Mouse (Mus musculus) midbrain, embryonic 12.5 days (tissue): ENCODE results near the gene Nid1. TPM values are rescaled to one million over a fixed set of nuclear protein-coding genes. Genes with fewer than 3 reads are reported as not detected.

Experiments used
- ATAC-seq: fragments of 200-750 bp; cut with Nextera tagmentation; 2 replicates; pipeline ENCODE4 v1.8.0; 2017; ENCODE audit warnings: low read depth, moderate TSS enrichment, moderate library complexity; ENCODE audit not compliant: low FRiP score
- H3K27ac ChIP-seq: fragments of 300-500 bp; sonication (generic); replicated peaks from 2 replicates; pipeline ENCODE4 v1.5.1; 2016; ENCODE audit warnings: mild to moderate bottlenecking
- H3K27me3 ChIP-seq: fragments of 300-500 bp; sonication (generic); 2 replicates; pipeline ENCODE4 v1.6.1; 2016; ENCODE audit warnings: mild to moderate bottlenecking
- H3K36me3 ChIP-seq: fragments of 300-500 bp; sonication (generic); 2 replicates; pipeline ENCODE4 v1.6.1; 2016
- H3K4me1 ChIP-seq: fragments of 300-500 bp; sonication (generic); 2 replicates; pipeline ENCODE4 v1.6.1; 2016
- H3K4me2 ChIP-seq: fragments of 300-500 bp; sonication (generic); replicated peaks from 2 replicates; pipeline ENCODE4 v1.6.1; 2016; ENCODE audit warnings: mild to moderate bottlenecking, moderate library complexity
- H3K4me3 ChIP-seq: fragments of 300-500 bp; sonication (generic); 2 replicates; pipeline ENCODE4 v1.5.1; 2016; ENCODE audit warnings: mild to moderate bottlenecking
- H3K9ac ChIP-seq: fragments of 300-500 bp; sonication (generic); replicated peaks from 2 replicates; pipeline ENCODE4 v1.6.1; 2016; ENCODE audit warnings: mild to moderate bottlenecking, moderate library complexity
- H3K9me3 ChIP-seq: fragments of 300-500 bp; sonication (generic); 2 replicates; pipeline ENCODE4 v1.6.1; 2016; ENCODE audit warnings: mild to moderate bottlenecking
- WGBS: fragments of 180-500 bp; shearing (Covaris S2); methylation state at CpG from one replicate; pipeline ENCODE4 v1.1.7; 2016; 5-methylcytosine and 5-hydroxymethylcytosine counted together
- polyA plus RNA-seq: library from polyadenylated mRNA; unstranded; fragments of >200 nt; fragmentation: Nextera tagmentation; extraction: Ambion mirVana; gene quantifications from 2 replicates; pipeline ENCODE4 v1.2.1, GENCODE M21; 2016

Nid1 gene
- polyA plus RNA-seq, 1 experiment from 2014 or later = 51.8 TPM

- no peak overlapping the region for H3K9ac ChIP-seq
- no peaks in the 10 kb centered on the region for H3K9me3 ChIP-seq
- no peaks in the 10 kb centered on the region for H3K27me3 ChIP-seq
- 76% methylated on average over 16 of the region's 16 CpGs for WGBS
- peak; percentile 42; the same call in 1 of the 2 replicates for ATAC-seq
- no peak overlapping the region for H3K4me2 ChIP-seq
- no peak overlapping the region for H3K4me3 ChIP-seq
- no peaks in the 10 kb centered on the region for H3K36me3 ChIP-seq
- H3K27ac ChIP-seq = 0 out of 2 replicates have a peak overlapping the region, but pooled peaks have one; percentile 25
- peaks cover 16% of the 10 kb centered on the region; the same call in 1 of the 2 replicates for H3K4me1 ChIP-seq
These were observed 44.7 kb downstream of the Nid1 start for GRCm38 (mm10) chr13:13481875-13482674.

- Histone ChIP-seq H3K9ac (no peak overlapping the region), H3K4me1 (peaks cover 16% of the 10 kb centered on the region; the same call in 1 of the 2 replicates), H3K4me3 (no peak overlapping the region), H3K27me3 (no peaks in the 10 kb centered on the region), H3K27ac (no peak overlapping the region), H3K9me3 (no peaks in the 10 kb centered on the region), H3K4me2 (no peak overlapping the region), H3K36me3 (no peaks in the 10 kb centered on the region)
- no peak for ATAC-seq
- 25% methylated on average over 7 of the region's 7 CpGs for WGBS
These were observed 47.0 kb downstream of the Nid1 start for GRCm38 (mm10) chr13:13484351-13484751.

- Histone ChIP-seq H3K9me3 (no peaks in the 10 kb centered on the region), H3K4me2 (no peak overlapping the region), H3K9ac (no peak overlapping the region), H3K27ac (no peak overlapping the region), H3K4me1 (peaks cover 16% of the 10 kb centered on the region; the same call in 1 of the 2 replicates), H3K27me3 (no peaks in the 10 kb centered on the region), H3K4me3 (no peak overlapping the region), H3K36me3 (no peaks in the 10 kb centered on the region)
- 74% methylated on average over 2 of the region's 2 CpGs for WGBS
- ATAC-seq = no peak
These were observed 47.5 kb downstream of the Nid1 start for GRCm38 (mm10) chr13:13484883-13485282.

- Histone ChIP-seq H3K4me3 (no peak overlapping the region), H3K4me2 (no peak overlapping the region), H3K36me3 (no peaks in the 10 kb centered on the region), H3K9me3 (no peaks in the 10 kb centered on the region), H3K27ac (no peak overlapping the region), H3K27me3 (no peaks in the 10 kb centered on the region), H3K9ac (no peak overlapping the region), H3K4me1 (peaks cover 16% of the 10 kb centered on the region; the same call in 1 of the 2 replicates)
- 72% methylated on average over 4 of the region's 4 CpGs for WGBS
- ATAC-seq = no peak
These were observed 48.3 kb downstream of the Nid1 start for GRCm38 (mm10) chr13:13485682-13486081.

GRCm38 (mm10) chr13:13487851-13488250, 50.5 kb downstream of the Nid1 start:
- Histone ChIP-seq H3K27me3 (no peaks in the 10 kb centered on the region), H3K9me3 (no peaks in the 10 kb centered on the region), H3K27ac (no peak overlapping the region), H3K4me1 (0 out of 2 replicates have a peak, but pooled peaks cover 3% of the 10 kb centered on the region), H3K4me2 (no peak overlapping the region), H3K9ac (no peak overlapping the region), H3K4me3 (no peak overlapping the region), H3K36me3 (no peaks in the 10 kb centered on the region)
- 88% methylated on average over 1 of the region's 1 CpGs for WGBS
- no peak for ATAC-seq

- no peak for ATAC-seq
- Histone ChIP-seq H3K27ac (no peak overlapping the region), H3K27me3 (no peaks in the 10 kb centered on the region), H3K9ac (no peak overlapping the region), H3K4me1 (no peaks in the 10 kb centered on the region), H3K4me3 (no peak overlapping the region), H3K4me2 (no peak overlapping the region), H3K36me3 (no peaks in the 10 kb centered on the region), H3K9me3 (no peaks in the 10 kb centered on the region)
- 78% methylated on average over 5 of the region's 5 CpGs for WGBS
These were observed 52.5 kb downstream of the Nid1 start for GRCm38 (mm10) chr13:13489861-13490260.

- no peak for ATAC-seq
- no peak overlapping the region for H3K4me3 ChIP-seq
- 69% methylated on average over 2 of the region's 2 CpGs for WGBS
These were observed 54.8 kb downstream of the Nid1 start for GRCm38 (mm10) chr13:13492151-13492550.

GRCm38 (mm10) chr13:13493517-13493916, 56.2 kb downstream of the Nid1 start:
- Histone ChIP-seq H3K27me3 (no peaks in the 10 kb centered on the region), H3K27ac (no peak overlapping the region), H3K4me1 (no peaks in the 10 kb centered on the region), H3K4me2 (no peak overlapping the region), H3K36me3 (no peaks in the 10 kb centered on the region), H3K4me3 (no peak overlapping the region), H3K9ac (no peak overlapping the region), H3K9me3 (no peaks in the 10 kb centered on the region)
- ATAC-seq = no peak
- WGBS = 50% methylated on average over 3 of the region's 3 CpGs

More at GRCm38 (mm10) chr13:13492151-13492550, 54.8 kb downstream of the Nid1 start:
- no peaks in the 10 kb centered on the region for H3K4me1 ChIP-seq
- no peaks in the 10 kb centered on the region for H3K36me3 ChIP-seq
- no peak overlapping the region for H3K27ac ChIP-seq
- H3K9me3 ChIP-seq = no peaks in the 10 kb centered on the region
- H3K27me3 ChIP-seq = no peaks in the 10 kb centered on the region
- no peak overlapping the region for H3K9ac ChIP-seq
- H3K4me2 ChIP-seq = no peak overlapping the region

- no peaks in the 10 kb centered on the region for H3K4me1 ChIP-seq
- H3K4me3 ChIP-seq = no peak overlapping the region
- H3K36me3 ChIP-seq = no peaks in the 10 kb centered on the region
- no peak overlapping the region for H3K9ac ChIP-seq
- H3K27ac ChIP-seq = no peak overlapping the region
- H3K9me3 ChIP-seq = no peaks in the 10 kb centered on the region
- no peaks in the 10 kb centered on the region for H3K27me3 ChIP-seq
- no peak overlapping the region for H3K4me2 ChIP-seq
- 66% methylated on average over 2 of the region's 2 CpGs for WGBS
- ATAC-seq = no peak
These were observed 60.7 kb downstream of the Nid1 start for GRCm38 (mm10) chr13:13498022-13498421.

GRCm38 (mm10) chr13:13502406-13502805, 65.1 kb downstream of the Nid1 start:
- Histone ChIP-seq H3K27ac (no peak overlapping the region), H3K4me2 (no peak overlapping the region), H3K36me3 (no peaks in the 10 kb centered on the region), H3K9ac (no peak overlapping the region), H3K9me3 (no peaks in the 10 kb centered on the region), H3K4me1 (no peaks in the 10 kb centered on the region), H3K27me3 (no peaks in the 10 kb centered on the region), H3K4me3 (no peak overlapping the region)
- 93% methylated on average over 10 of the region's 10 CpGs for WGBS
- no peak for ATAC-seq

GRCm38 (mm10) chr13:13503695-13504386, 66.5 kb downstream of the Nid1 start:
- Histone ChIP-seq H3K27ac (no peak overlapping the region), H3K36me3 (no peaks in the 10 kb centered on the region), H3K4me1 (no peaks in the 10 kb centered on the region), H3K9me3 (no peaks in the 10 kb centered on the region), H3K27me3 (no peaks in the 10 kb centered on the region), H3K4me3 (no peak overlapping the region), H3K4me2 (no peak overlapping the region), H3K9ac (no peak overlapping the region)
- WGBS = 73% methylated on average over 4 of the region's 4 CpGs
- ATAC-seq = no peak

GRCm38 (mm10) chr13:13505063-13505462, 67.7 kb downstream of the Nid1 start:
- no peak for ATAC-seq
- no peak overlapping the region for H3K27ac ChIP-seq
- no peak overlapping the region for H3K4me3 ChIP-seq
- H3K36me3 ChIP-seq = no peaks in the 10 kb centered on the region
- H3K27me3 ChIP-seq = no peaks in the 10 kb centered on the region
- 90% methylated on average over 5 of the region's 5 CpGs for WGBS
- no peaks in the 10 kb centered on the region for H3K4me1 ChIP-seq
- no peaks in the 10 kb centered on the region for H3K9me3 ChIP-seq
- no peak overlapping the region for H3K9ac ChIP-seq
- H3K4me2 ChIP-seq = no peak overlapping the region
